Mouse (Mus musculus): ENCODE results near the gene Cdon. TPM values are rescaled to one million over a fixed set of nuclear protein-coding genes. Genes with fewer than 3 reads are reported as not detected.

Gene Cdon
- total and polyA plus RNA-seq, 3 experiments = 1.8 to 2.9 (median 2.3) TPM

DNA sequence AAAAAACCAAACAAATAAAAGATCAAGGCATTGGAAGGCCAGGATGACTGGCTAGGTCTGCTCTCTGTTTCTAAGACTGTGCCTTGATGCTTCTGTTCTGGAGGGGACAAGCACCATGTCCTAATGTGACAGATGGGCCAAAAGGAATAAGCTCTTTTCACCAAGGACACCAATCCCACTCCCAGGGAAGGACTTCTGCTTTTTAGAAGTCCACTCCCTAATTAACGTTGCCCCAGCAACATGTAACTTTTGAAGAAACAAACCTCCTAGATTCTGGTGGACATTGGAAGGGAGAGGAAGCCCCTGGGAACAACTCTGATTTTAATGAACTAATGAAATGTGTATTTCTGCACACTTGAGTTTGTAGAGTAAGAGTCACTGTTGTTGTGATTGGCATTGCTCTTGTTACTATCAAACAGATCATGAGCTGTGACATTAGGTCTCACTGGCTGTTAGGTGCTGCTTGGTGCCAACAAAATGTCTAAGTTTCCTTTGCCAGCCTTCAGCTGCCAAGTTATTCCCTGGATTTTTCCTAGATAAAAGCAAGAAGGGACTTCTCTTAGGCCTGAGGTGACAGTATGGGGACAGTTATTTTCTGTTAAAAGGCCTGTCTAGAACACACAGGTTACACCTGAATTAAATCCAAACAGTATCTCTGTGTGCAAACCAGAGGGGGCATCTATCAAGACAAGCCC lies 102.0 kb downstream of the Cdon start:
- no peak overlapping the region for H3K4me2 ChIP-seq (ENCODE audit: insufficient read depth, low read depth, poor library complexity, severe bottlenecking)
- H3K4me3 ChIP-seq (replicated peaks in 1 of 3; ENCODE audit: low read depth in 2 of 3, low read length in 2 of 3, poor library complexity in 1 of 3) = no peak overlapping the region
- H3K9ac ChIP-seq (ENCODE audit: insufficient read depth, low read depth) = no peak overlapping the region
- no peaks in the 10 kb centered on the region for H3K9me3 ChIP-seq (replicated peaks; ENCODE audit: low read length)
- dilution Hi-C loops (cut with MboI; ENCODE audit: extremely low pct_ligation_motif_present, extremely low pct_unique_long_range_greater_than_20kb, low sequenced_read_pairs) (no loop called here), in situ Hi-C loops (cut with MboI; ENCODE audit: low pct_ligation_motif_present, low pct_unique_long_range_greater_than_20kb, low sequenced_read_pairs) (no loop called here)
- no peaks in the 10 kb centered on the region for H3K27me3 ChIP-seq (replicated peaks)
- H3K36me3 ChIP-seq (replicated peaks in 1 of 2; ENCODE audit: control insufficient read depth in 1 of 2, insufficient read depth in 1 of 2, low read length in 1 of 2) = no peaks in the 10 kb centered on the region
- DNase-seq (ENCODE audit: extremely low read depth) = no peak
- no peak overlapping the region for H3K27ac ChIP-seq (ENCODE audit: insufficient read depth, low read depth)
- H3K4me1 ChIP-seq (ENCODE audit: control insufficient read depth in 1 of 2, insufficient read depth in 2 of 2) = peaks cover 0 to 3% of the 10 kb centered on the region in 2 experiments; a peak in 1 of 4 replicates
- TF ChIP-seq MYC (IDR thresholded peaks at IDR 0.05; ENCODE audit: low read depth, low read length) (no peak), GABPA (IDR thresholded peaks at IDR 0.05; ENCODE audit: insufficient replicate concordance, low read depth, low read length) (no peak), TBP (conservative IDR thresholded peaks at IDR 0.05; ENCODE audit: low read depth, low read length) (no peak), CHD2 (IDR thresholded peaks at IDR 0.05; ENCODE audit: low read length) (no peak), ELF1 (IDR thresholded peaks at IDR 0.05; ENCODE audit: low read depth, low read length) (no peak), USF2 (conservative IDR thresholded peaks at IDR 0.05; ENCODE audit: low read depth, low read length) (no peak)
- no peaks in the 10 kb centered on the region for H3K79me2 ChIP-seq (replicated peaks; ENCODE audit: control insufficient read depth, extremely low read depth, insufficient read depth, poor library complexity, severe bottlenecking)

DNA sequence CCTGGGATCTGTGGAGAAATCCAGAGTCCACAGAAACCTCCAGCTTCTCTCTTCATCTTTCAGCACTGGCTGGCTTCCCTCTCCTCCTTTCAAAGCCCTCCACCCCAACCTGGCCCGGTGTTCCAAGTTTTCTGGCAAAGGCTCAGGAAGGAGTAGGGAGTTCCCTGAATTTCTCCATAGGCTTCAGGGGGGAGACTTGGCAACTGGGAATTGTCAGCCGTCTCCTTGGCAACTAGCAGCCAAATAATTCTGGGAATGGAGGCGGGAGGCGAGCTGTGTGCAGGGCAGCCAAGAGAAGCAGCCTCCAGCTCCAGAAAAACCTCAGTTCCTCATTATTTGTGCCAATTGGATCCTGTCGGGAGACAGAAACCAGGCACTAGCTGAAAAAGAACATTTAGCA lies 102.6 kb downstream of the Cdon start:
- TF ChIP-seq ZMIZ1 (IDR thresholded peaks at IDR 0.05; ENCODE audit: low read depth, low read length) = no peak
- TF ChIP-seq TBP (conservative IDR thresholded peaks at IDR 0.05; ENCODE audit: low read depth, low read length) = no peak
- no peak for TF ChIP-seq JUN (IDR thresholded peaks at IDR 0.05; ENCODE audit: insufficient read depth, low read depth, low read length)
- no peak for TF ChIP-seq TCF12 (IDR thresholded peaks at IDR 0.05; ENCODE audit: low read depth, low read length)
- Histone ChIP-seq H3K4me3 (replicated peaks in 1 of 3; ENCODE audit: low read depth in 2 of 3, low read length in 2 of 3, poor library complexity in 1 of 3) (no peak overlapping the region), H3K36me3 (replicated peaks in 1 of 2; ENCODE audit: control insufficient read depth in 1 of 2, insufficient read depth in 1 of 2, low read length in 1 of 2) (no peaks in the 10 kb centered on the region), H3K27me3 (replicated peaks) (no peaks in the 10 kb centered on the region), H3K9me3 (replicated peaks; ENCODE audit: low read length) (no peaks in the 10 kb centered on the region), H3K9ac (ENCODE audit: insufficient read depth, low read depth) (no peak overlapping the region), H3K4me2 (ENCODE audit: insufficient read depth, low read depth, poor library complexity, severe bottlenecking) (no peak overlapping the region), H3K79me2 (replicated peaks; ENCODE audit: control insufficient read depth, extremely low read depth, insufficient read depth, poor library complexity, severe bottlenecking) (no peaks in the 10 kb centered on the region), H3K27ac (ENCODE audit: insufficient read depth, low read depth) (no peak overlapping the region), H3K4me1 (ENCODE audit: control insufficient read depth in 1 of 2, insufficient read depth in 2 of 2) (peaks cover 0 to 3% of the 10 kb centered on the region in 2 experiments; a peak in 1 of 4 replicates)
- dilution Hi-C loops (cut with MboI; ENCODE audit: extremely low pct_ligation_motif_present, extremely low pct_unique_long_range_greater_than_20kb, low sequenced_read_pairs) (no loop called here), in situ Hi-C loops (cut with MboI; ENCODE audit: low pct_ligation_motif_present, low pct_unique_long_range_greater_than_20kb, low sequenced_read_pairs) (no loop called here)
- DNase-seq (ENCODE audit: extremely low read depth) = no peak

DNA sequence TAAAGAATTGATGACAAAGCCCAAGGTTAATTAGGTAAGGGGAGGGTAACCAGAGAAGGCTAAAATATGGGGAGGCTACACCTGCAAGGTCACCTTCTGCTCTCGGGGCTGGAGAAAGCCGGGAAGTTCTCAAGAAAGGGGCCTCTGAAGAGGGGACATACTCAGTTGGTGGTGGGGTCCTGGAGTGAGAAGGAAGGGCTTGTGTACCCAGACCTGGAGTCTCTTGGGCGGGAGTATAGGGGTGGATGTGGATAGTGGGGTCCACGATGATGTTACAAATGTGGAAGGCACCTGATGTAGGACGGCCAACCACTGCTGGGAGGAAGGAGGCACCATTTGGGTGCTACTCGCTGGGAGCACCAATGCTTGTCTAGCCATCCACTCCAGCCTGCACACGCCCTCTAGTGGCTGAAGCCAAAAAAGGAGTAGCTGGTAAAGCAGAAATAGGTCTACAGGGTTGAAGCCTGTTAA lies 103.0 kb downstream of the Cdon start:
- H3K9me3 ChIP-seq (replicated peaks; ENCODE audit: low read length) = no peaks in the 10 kb centered on the region
- in situ Hi-C loops (cut with MboI; ENCODE audit: low pct_ligation_motif_present, low pct_unique_long_range_greater_than_20kb, low sequenced_read_pairs) = no loop called here
- H3K4me3 ChIP-seq (replicated peaks in 1 of 3; ENCODE audit: low read depth in 2 of 3, low read length in 2 of 3, poor library complexity in 1 of 3) = no peak overlapping the region
- no peaks in the 10 kb centered on the region for H3K79me2 ChIP-seq (replicated peaks; ENCODE audit: control insufficient read depth, extremely low read depth, insufficient read depth, poor library complexity, severe bottlenecking)
- dilution Hi-C loops (cut with MboI; ENCODE audit: extremely low pct_ligation_motif_present, extremely low pct_unique_long_range_greater_than_20kb, low sequenced_read_pairs) = no loop called here
- no peak overlapping the region for H3K9ac ChIP-seq (ENCODE audit: insufficient read depth, low read depth)
- H3K4me1 ChIP-seq (ENCODE audit: control insufficient read depth in 1 of 2, insufficient read depth in 2 of 2) = peaks cover 0 to 3% of the 10 kb centered on the region in 2 experiments; a peak in 1 of 4 replicates
- H3K36me3 ChIP-seq (replicated peaks in 1 of 2; ENCODE audit: control insufficient read depth in 1 of 2, insufficient read depth in 1 of 2, low read length in 1 of 2) = no peaks in the 10 kb centered on the region
- peak; percentile 84 for DNase-seq (ENCODE audit: extremely low read depth)
- H3K27me3 ChIP-seq (replicated peaks) = no peaks in the 10 kb centered on the region
- peak; percentile 98 for TF ChIP-seq SMC3 (IDR thresholded peaks at IDR 0.05; ENCODE audit: low read depth, low read length)
- peak; percentile 86 for TF ChIP-seq ZC3H11A (IDR thresholded peaks at IDR 0.05; ENCODE audit: low read depth, low read length)
- peak; percentile 67 to 94 for TF ChIP-seq CTCF (conservative IDR thresholded peaks at IDR 0.05 in 1 of 2, IDR thresholded peaks at IDR 0.05 in 1 of 2; ENCODE audit: low read depth in 2 of 2, low read length in 2 of 2)
- TF ChIP-seq IRF4 (IDR thresholded peaks at IDR 0.05; ENCODE audit: low read depth, low read length) = peak; percentile 25; the same call in 1 of the 2 replicates
- TF ChIP-seq E2F4 (IDR thresholded peaks at IDR 0.05; ENCODE audit: insufficient replicate concordance, low read depth, low read length) = no peak
- peak; percentile 95 for TF ChIP-seq RAD21 (IDR thresholded peaks at IDR 0.05; ENCODE audit: low read depth, low read length)
- no peak overlapping the region for H3K27ac ChIP-seq (ENCODE audit: insufficient read depth, low read depth)
- no peak overlapping the region; the same call in 1 of the 2 replicates for H3K4me2 ChIP-seq (ENCODE audit: insufficient read depth, low read depth, poor library complexity, severe bottlenecking)

All from CH12.LX (cell line).